Mouse (Mus musculus) heart, adult 2 months (tissue): Measurements from ENCODE around the gene Nup188. TPM values are rescaled to one million over a fixed set of nuclear protein-coding genes. Genes with fewer than 3 reads are reported as not detected.
A peak's percentile ranks its signal among the peaks of the same experiment; 100 is the strongest.

Source experiments
- DNase-seq, 2 experiments: peaks; one replicate each; pipeline ENCODE4 v3.0.0; 2021
- H3K27ac ChIP-seq: fragments of 200-600 bp; 2 replicates; pipeline ENCODE4 v1.8.1; 2022
- H3K27me3 ChIP-seq: fragments of 200-500 bp; 2 replicates; pipeline ENCODE4 v1.6.1; 2012; ENCODE audit warnings: mild to moderate bottlenecking, low read length, inconsistent platforms, mixed read lengths; ENCODE audit not compliant: control insufficient read depth, insufficient read depth
- H3K36me3 ChIP-seq: fragments of 200-500 bp; 2 replicates; pipeline ENCODE4 v1.6.1; 2012; ENCODE audit warnings: low read length, inconsistent platforms; ENCODE audit not compliant: control insufficient read depth, insufficient read depth
- H3K4me1 ChIP-seq: fragments of 200-500 bp; 2 replicates; pipeline ENCODE4 v1.6.1; 2011; ENCODE audit warnings: low read length; ENCODE audit not compliant: control insufficient read depth, insufficient read depth
- H3K4me3 ChIP-seq: fragments of 200-600 bp; 2 replicates; pipeline ENCODE4 v1.8.1; 2022
- H3K79me2 ChIP-seq: fragments of 200-500 bp; replicated peaks from 2 replicates; pipeline ENCODE4 v1.6.1; 2012; ENCODE audit warnings: mild to moderate bottlenecking, inconsistent platforms, low read length, moderate library complexity, mixed read lengths; ENCODE audit not compliant: control insufficient read depth, insufficient read depth
- H3K9ac ChIP-seq: fragments of 200-500 bp; 2 replicates; pipeline ENCODE4 v1.6.1; 2012; ENCODE audit warnings: low read depth, mild to moderate bottlenecking, control low read depth, inconsistent platforms, low read length, mixed read lengths
- CTCF ChIP-seq: fragments of 200-600 bp; IDR thresholded peaks from 2 replicates; pipeline ENCODE4 v1.8.1; 2022; ENCODE audit warnings: antibody characterized with exemption, mild to moderate bottlenecking, moderate library complexity
- EP300 ChIP-seq: fragments of 200-500 bp; IDR thresholded peaks from 2 replicates; pipeline ENCODE4 v1.6.1; 2011; ENCODE audit warnings: low read depth, low read length, control low read depth; ENCODE audit not compliant: insufficient read depth
- POLR2A ChIP-seq: fragments of 200-500 bp; IDR thresholded peaks from 2 replicates; pipeline ENCODE4 v1.6.1; 2011; ENCODE audit warnings: mild to moderate bottlenecking, low read depth, low read length, control low read depth; ENCODE audit not compliant: insufficient read depth
- WGBS: fragments of 180-500 bp; shearing (Covaris S2); methylation state at CpG from one replicate; pipeline ENCODE4 v1.1.7; 2018; 5-methylcytosine and 5-hydroxymethylcytosine counted together
- intact Hi-C: fragments of 180-260 bp; cut with DNase I; formaldehyde crosslinking; loops from one replicate; pipeline ENCODE4 v1.15.1; 2025
- polyA plus RNA-seq: library from polyadenylated mRNA; depleted of rRNA; stranded (reverse); fragments of >200 nt; gene quantifications from 2 replicates; pipeline ENCODE4 v1.2.3, GENCODE M21; 2012
- total RNA-seq, 2 experiments: library from RNA; stranded (reverse); gene quantifications; 2 replicates each; pipeline ENCODE4 v1.2.3; 2021

The Nup188 gene
- total and polyA plus RNA-seq, 3 experiments = 15.3 to 16.9 (median 15.3) TPM

- no peaks in the 10 kb centered on the region for H3K36me3 ChIP-seq
- intact Hi-C loops = no loop called here
- H3K27ac ChIP-seq = no peak overlapping the region
- 70% methylated on average over 3 of the region's 3 CpGs for WGBS
- TF ChIP-seq CTCF (peak; percentile 64), POLR2A (no peak), EP300 (no peak)
- H3K4me1 ChIP-seq = no peaks in the 10 kb centered on the region
- H3K79me2 ChIP-seq = no peaks in the 10 kb centered on the region
- no peak overlapping the region for H3K4me3 ChIP-seq
- no peaks in the 10 kb centered on the region for H3K27me3 ChIP-seq
- DNase-seq = no peak
- H3K9ac ChIP-seq = no peak overlapping the region
These were observed 13.3 kb downstream of the Nup188 start for GRCm38 (mm10) chr2:30299525-30299924.

GRCm38 (mm10) chr2:30299966-30300365 lies 13.8 kb downstream of the Nup188 start:
- Histone ChIP-seq H3K4me3 (no peak overlapping the region), H3K4me1 (no peaks in the 10 kb centered on the region), H3K27me3 (no peaks in the 10 kb centered on the region), H3K79me2 (no peaks in the 10 kb centered on the region), H3K27ac (no peak overlapping the region), H3K9ac (no peak overlapping the region), H3K36me3 (no peaks in the 10 kb centered on the region)
- TF ChIP-seq EP300 = no peak
- TF ChIP-seq CTCF = no peak
- TF ChIP-seq POLR2A = no peak
- intact Hi-C loops = no loop called here
- no peak for DNase-seq
- WGBS = 88% methylated on average over 5 of the region's 5 CpGs

- intact Hi-C loops = no loop called here
- H3K36me3 ChIP-seq = no peaks in the 10 kb centered on the region; the same call in 1 of the 2 replicates
These were observed 19.9 kb downstream of the Nup188 start for GRCm38 (mm10) chr2:30306087-30306486.

GRCm38 (mm10) chr2:30309351-30309750 lies 23.2 kb downstream of the Nup188 start:
- Histone ChIP-seq H3K4me1 (no peaks in the 10 kb centered on the region), H3K79me2 (no peaks in the 10 kb centered on the region), H3K36me3 (no peaks in the 10 kb centered on the region; the same call in 1 of the 2 replicates), H3K9ac (no peak overlapping the region), H3K27me3 (no peaks in the 10 kb centered on the region), H3K4me3 (no peak overlapping the region), H3K27ac (no peak overlapping the region)
- TF ChIP-seq POLR2A (no peak), EP300 (no peak), CTCF (no peak)
- DNase-seq = no peak
- intact Hi-C loops = no loop called here
- 73% methylated on average over 3 of the region's 3 CpGs for WGBS

More at GRCm38 (mm10) chr2:30306087-30306486, 19.9 kb downstream of the Nup188 start:
- no peak for DNase-seq
- 93% methylated on average over 7 of the region's 7 CpGs for WGBS
- Histone ChIP-seq H3K27me3 (no peaks in the 10 kb centered on the region), H3K4me1 (no peaks in the 10 kb centered on the region), H3K4me3 (no peak overlapping the region), H3K9ac (no peak overlapping the region), H3K79me2 (no peaks in the 10 kb centered on the region), H3K27ac (no peak overlapping the region)
- TF ChIP-seq POLR2A (no peak), EP300 (no peak), CTCF (no peak)

- no peak overlapping the region for H3K27ac ChIP-seq
- H3K79me2 ChIP-seq = no peaks in the 10 kb centered on the region
- TF ChIP-seq POLR2A (no peak), CTCF (no peak), EP300 (no peak)
- no peaks in the 10 kb centered on the region for H3K36me3 ChIP-seq
- no peak overlapping the region for H3K4me3 ChIP-seq
- 93% methylated on average over 2 of the region's 2 CpGs for WGBS
- H3K27me3 ChIP-seq = no peaks in the 10 kb centered on the region
- no peaks in the 10 kb centered on the region for H3K4me1 ChIP-seq
- intact Hi-C loops = no loop called here
- DNase-seq = no peak
- H3K9ac ChIP-seq = no peak overlapping the region
These were observed 25.3 kb downstream of the Nup188 start for GRCm38 (mm10) chr2:30311481-30311880.

- Histone ChIP-seq H3K27ac (no peak overlapping the region), H3K4me1 (no peaks in the 10 kb centered on the region), H3K27me3 (no peaks in the 10 kb centered on the region), H3K79me2 (no peaks in the 10 kb centered on the region), H3K36me3 (no peaks in the 10 kb centered on the region), H3K4me3 (no peak overlapping the region), H3K9ac (no peak overlapping the region)
- intact Hi-C loops = no loop called here
- TF ChIP-seq CTCF (peak; percentile 22; the same call in 1 of the 2 replicates), EP300 (no peak)
- no peak for DNase-seq
- 93% methylated on average over 4 of the region's 4 CpGs for WGBS
These were observed 29.9 kb downstream of the Nup188 start for GRCm38 (mm10) chr2:30316136-30316535.
